Mouse (Mus musculus) heart, embryonic 12.5 days (tissue): ENCODE data around the gene Snx19. TPM values are rescaled to one million over a fixed set of nuclear protein-coding genes. Genes with fewer than 3 reads are reported as not detected.

ENCODE experiments used
- ATAC-seq: fragments of 200-750 bp; cut with Nextera tagmentation; 2 replicates; pipeline ENCODE4 v1.8.0; 2017; ENCODE audit warnings: moderate TSS enrichment, moderate library complexity; ENCODE audit not compliant: insufficient number of reproducible peaks, low FRiP score
- H3K27ac ChIP-seq: fragments of 300-500 bp; sonication (generic); 2 replicates; pipeline ENCODE4 v1.5.1; 2016; ENCODE audit warnings: mild to moderate bottlenecking, moderate library complexity; ENCODE audit not compliant: poor library complexity, severe bottlenecking
- H3K27me3 ChIP-seq: fragments of 300-500 bp; sonication (generic); replicated peaks from 2 replicates; pipeline ENCODE4 v1.6.1; 2016; ENCODE audit warnings: mild to moderate bottlenecking, moderate library complexity
- H3K36me3 ChIP-seq: fragments of 300-500 bp; sonication (generic); 2 replicates; pipeline ENCODE4 v1.6.1; 2016; ENCODE audit warnings: mild to moderate bottlenecking, moderate library complexity
- H3K4me1 ChIP-seq: fragments of 300-500 bp; sonication (generic); replicated peaks from 2 replicates; pipeline ENCODE4 v1.6.1; 2016; ENCODE audit warnings: mild to moderate bottlenecking
- H3K4me2 ChIP-seq: fragments of 300-500 bp; sonication (generic); 2 replicates; pipeline ENCODE4 v1.6.1; 2016; ENCODE audit warnings: mild to moderate bottlenecking, moderate library complexity
- H3K4me3 ChIP-seq: fragments of 300-500 bp; sonication (generic); 2 replicates; pipeline ENCODE4 v1.5.1; 2016; ENCODE audit warnings: mild to moderate bottlenecking
- H3K9ac ChIP-seq: fragments of 300-500 bp; sonication (generic); 2 replicates; pipeline ENCODE4 v1.6.1; 2016; ENCODE audit warnings: mild to moderate bottlenecking, moderate library complexity
- H3K9me3 ChIP-seq: fragments of 300-500 bp; sonication (generic); replicated peaks from 2 replicates; pipeline ENCODE4 v1.6.1; 2016; ENCODE audit warnings: mild to moderate bottlenecking, moderate library complexity
- WGBS: fragments of 180-500 bp; shearing (Covaris S2); methylation state at CpG from one replicate; pipeline ENCODE4 v1.1.7; 2016; 5-methylcytosine and 5-hydroxymethylcytosine counted together
- polyA plus RNA-seq: library from polyadenylated mRNA; unstranded; fragments of >200 nt; fragmentation: Nextera tagmentation; extraction: Ambion mirVana; gene quantifications from 2 replicates; pipeline ENCODE4 v1.2.1, GENCODE M21; 2016

Gene Snx19
- polyA plus RNA-seq, 1 experiment from 2014 or later = 21.4 TPM

- no peaks in the 10 kb centered on the region for H3K36me3 ChIP-seq
- H3K9ac ChIP-seq = no peak overlapping the region
- H3K27me3 ChIP-seq = no peaks in the 10 kb centered on the region; the same call in 1 of the 2 replicates
- no peaks in the 10 kb centered on the region for H3K9me3 ChIP-seq
- no peaks in the 10 kb centered on the region; the same call in 1 of the 2 replicates for H3K4me1 ChIP-seq
- H3K4me2 ChIP-seq = no peak overlapping the region
- no peak overlapping the region for H3K4me3 ChIP-seq
- 81% methylated on average over 4 of the region's 4 CpGs for WGBS
- ATAC-seq = no peak
- no peak overlapping the region for H3K27ac ChIP-seq
These were observed 55.2 kb downstream of the Snx19 start for GRCm38 (mm10) chr9:30482116-30482515.

DNA sequence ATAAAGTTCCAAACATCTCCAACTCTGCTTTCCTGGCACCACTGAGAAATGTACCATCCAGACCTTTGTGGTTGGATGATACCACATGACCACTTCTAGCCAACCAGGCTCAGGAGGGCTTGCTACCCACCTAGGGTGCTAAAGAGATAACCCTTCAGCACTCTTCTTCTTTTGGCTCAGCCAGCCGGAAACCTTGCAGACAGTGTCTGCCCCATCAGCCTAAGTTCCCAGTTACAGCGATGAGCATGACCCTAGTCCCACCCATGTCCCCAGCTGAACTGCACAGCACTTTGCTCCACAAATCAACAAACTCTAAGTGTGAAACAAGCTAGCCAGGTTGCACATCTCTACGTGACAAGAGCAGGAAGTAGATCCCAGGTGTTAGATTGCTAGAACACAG, 57.3 kb downstream of the Snx19 start:
- H3K27me3 ChIP-seq = no peaks in the 10 kb centered on the region; the same call in 1 of the 2 replicates
- no peak for ATAC-seq
- no peak overlapping the region for H3K27ac ChIP-seq
- no peak overlapping the region for H3K4me3 ChIP-seq
- H3K9me3 ChIP-seq = no peaks in the 10 kb centered on the region
- H3K9ac ChIP-seq = no peak overlapping the region
- H3K4me1 ChIP-seq = no peaks in the 10 kb centered on the region
- 69% methylated on average over 3 of the region's 3 CpGs for WGBS
- no peaks in the 10 kb centered on the region for H3K36me3 ChIP-seq
- H3K4me2 ChIP-seq = no peak overlapping the region

GRCm38 (mm10) chr9:30485161-30485560, 58.3 kb downstream of the Snx19 start:
- no peaks in the 10 kb centered on the region for H3K36me3 ChIP-seq
- H3K4me2 ChIP-seq = no peak overlapping the region
- no peak overlapping the region for H3K27ac ChIP-seq
- no peak for ATAC-seq
- H3K4me3 ChIP-seq = no peak overlapping the region
- H3K4me1 ChIP-seq = no peaks in the 10 kb centered on the region
- no peaks in the 10 kb centered on the region for H3K9me3 ChIP-seq
- WGBS = 76% methylated on average over 2 of the region's 2 CpGs
- H3K27me3 ChIP-seq = no peaks in the 10 kb centered on the region; the same call in 1 of the 2 replicates
- no peak overlapping the region for H3K9ac ChIP-seq

GRCm38 (mm10) chr9:30488384-30488783, 61.5 kb downstream of the Snx19 start:
- H3K4me2 ChIP-seq = no peak overlapping the region
- no peaks in the 10 kb centered on the region for H3K36me3 ChIP-seq
- no peaks in the 10 kb centered on the region for H3K4me1 ChIP-seq
- 81% methylated on average over 1 of the region's 1 CpGs for WGBS
- ATAC-seq = no peak
- H3K9ac ChIP-seq = no peak overlapping the region
- no peaks in the 10 kb centered on the region for H3K27me3 ChIP-seq
- H3K27ac ChIP-seq = no peak overlapping the region
- no peak overlapping the region for H3K4me3 ChIP-seq
- no peaks in the 10 kb centered on the region for H3K9me3 ChIP-seq

DNA sequence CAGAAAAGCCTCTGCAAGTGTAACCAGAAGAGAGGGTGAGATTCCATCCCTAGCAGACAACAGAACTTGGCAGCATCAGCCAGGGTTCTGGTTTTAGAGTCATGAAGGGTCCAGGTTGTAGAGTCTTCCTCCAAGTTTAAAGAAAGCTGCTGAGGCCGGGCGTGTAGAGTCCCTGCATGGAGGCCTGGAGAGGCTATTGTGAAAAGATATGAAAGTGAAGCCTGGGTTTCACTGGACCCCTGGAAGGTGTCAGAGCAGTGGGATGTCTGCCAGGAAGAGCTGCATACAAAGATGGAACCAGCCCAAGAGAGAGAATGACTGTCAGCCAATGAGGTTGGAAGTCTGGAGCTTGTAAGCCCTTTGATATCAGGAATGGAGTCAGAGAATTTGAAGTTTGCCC, 67.5 kb downstream of the Snx19 start:
- H3K27ac ChIP-seq = no peak overlapping the region
- no peaks in the 10 kb centered on the region for H3K9me3 ChIP-seq
- ATAC-seq = no peak
- H3K4me3 ChIP-seq = no peak overlapping the region
- H3K27me3 ChIP-seq = no peaks in the 10 kb centered on the region
- H3K9ac ChIP-seq = no peak overlapping the region
- WGBS = 67% methylated on average over 2 of the region's 2 CpGs
- no peaks in the 10 kb centered on the region for H3K4me1 ChIP-seq
- no peak overlapping the region for H3K4me2 ChIP-seq
- H3K36me3 ChIP-seq = no peaks in the 10 kb centered on the region

DNA sequence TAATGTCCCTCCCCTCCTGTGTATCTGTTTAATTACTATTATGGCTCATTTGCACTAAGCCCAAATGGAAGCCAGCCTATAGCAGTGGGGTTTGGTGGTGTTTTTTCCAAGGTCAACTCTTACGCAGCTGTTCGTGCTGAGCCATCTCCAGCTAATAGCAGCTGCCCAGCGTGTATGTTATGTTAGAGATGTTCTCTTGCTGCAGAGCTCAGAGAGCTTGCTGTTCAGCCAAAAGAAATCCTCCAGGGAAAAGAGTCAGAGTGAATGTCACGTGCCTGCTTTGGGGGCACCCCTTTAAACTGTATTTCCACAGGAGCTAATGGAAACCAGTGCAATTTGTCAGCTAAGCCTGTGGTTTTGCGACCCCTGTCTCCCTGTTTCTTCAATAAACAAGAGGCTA, 82.1 kb downstream of the Snx19 start:
- H3K27me3 ChIP-seq = no peaks in the 10 kb centered on the region
- H3K4me2 ChIP-seq = no peak overlapping the region
- 73% methylated on average over 5 of the region's 5 CpGs for WGBS
- H3K9ac ChIP-seq = no peak overlapping the region
- H3K4me3 ChIP-seq = no peak overlapping the region
- no peak overlapping the region for H3K27ac ChIP-seq
- no peak for ATAC-seq
- H3K36me3 ChIP-seq = no peaks in the 10 kb centered on the region
- H3K4me1 ChIP-seq = no peaks in the 10 kb centered on the region
- peaks cover 4% of the 10 kb centered on the region; the same call in 1 of the 2 replicates for H3K9me3 ChIP-seq

DNA sequence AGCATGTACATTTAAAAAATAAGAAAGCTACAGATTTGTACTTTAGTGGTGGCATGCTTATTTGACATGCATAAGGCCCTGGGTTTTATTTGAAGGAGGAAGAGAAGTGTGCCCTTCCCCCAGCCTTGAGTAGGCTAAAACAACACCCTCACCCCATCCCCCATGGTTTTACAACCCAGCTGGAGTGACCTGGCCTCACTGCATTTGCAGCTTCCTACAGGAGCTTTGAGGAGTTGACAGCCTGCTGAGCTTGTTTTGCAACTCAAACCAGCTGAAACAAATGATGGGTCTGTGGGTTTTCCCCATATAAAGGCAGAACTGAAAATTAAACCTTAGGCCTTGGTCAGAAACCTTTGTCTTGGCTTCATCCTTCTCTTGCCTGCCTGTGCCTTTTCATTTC, 89.0 kb downstream of the Snx19 start:
- no peaks in the 10 kb centered on the region for H3K27me3 ChIP-seq
- no peak for ATAC-seq
- H3K36me3 ChIP-seq = no peaks in the 10 kb centered on the region
- H3K4me3 ChIP-seq = no peak overlapping the region
- no peak overlapping the region for H3K9ac ChIP-seq
- H3K27ac ChIP-seq = no peak overlapping the region
- H3K4me1 ChIP-seq = no peaks in the 10 kb centered on the region
- no peak overlapping the region for H3K4me2 ChIP-seq
- H3K9me3 ChIP-seq = peaks cover 4% of the 10 kb centered on the region; the same call in 1 of the 2 replicates
